Mouse (Mus musculus) liver, embryonic 14.5 days (tissue): ENCODE results near the gene Ces3a. TPM values are rescaled to one million over a fixed set of nuclear protein-coding genes. Genes with fewer than 3 reads are reported as not detected.

ENCODE experiments used
- ATAC-seq: fragments of 200-750 bp; cut with Nextera tagmentation; 2 replicates; pipeline ENCODE4 v1.8.0; 2017; ENCODE audit warnings: moderate number of reproducible peaks, mild to moderate bottlenecking, moderate library complexity; ENCODE audit not compliant: insufficient read depth
- DNase-seq, 3 experiments: peaks; one replicate each; pipeline ENCODE4 v3.0.0-alpha.2; 2012 to 2013; ENCODE audit warnings: low read depth in 3 of 3, low spot score in 3 of 3
- H3K27ac ChIP-seq: fragments of 300-500 bp; sonication (generic); 2 replicates; pipeline ENCODE4 v1.5.1; 2014; ENCODE audit warnings: moderate library complexity, mild to moderate bottlenecking, control low read depth, inconsistent platforms
- H3K27me3 ChIP-seq: fragments of 300-500 bp; sonication (generic); 2 replicates; pipeline ENCODE4 v1.6.1; 2014; ENCODE audit warnings: mild to moderate bottlenecking, low read length, moderate library complexity; ENCODE audit not compliant: control insufficient read depth, insufficient read depth
- H3K36me3 ChIP-seq: fragments of 300-500 bp; sonication (generic); replicated peaks from 2 replicates; pipeline ENCODE4 v1.6.1; 2014; ENCODE audit warnings: low read depth; ENCODE audit not compliant: control insufficient read depth, insufficient read depth
- H3K4me1 ChIP-seq, 2 experiments: fragments of 200-500 bp in 1 of 2; fragments of 300-500 bp in 1 of 2; sonication (generic) in 1 of 2; replicated peaks; 2 replicates each; pipeline ENCODE4 v1.6.1; 2012 to 2014; ENCODE audit warnings: antibody characterized with exemption in 1 of 2, inconsistent platforms in 1 of 2, low read length in 1 of 2; ENCODE audit not compliant: control insufficient read depth in 2 of 2, insufficient read depth in 2 of 2
- H3K4me2 ChIP-seq: fragments of 300-500 bp; sonication (generic); 2 replicates; pipeline ENCODE4 v1.6.1; 2014; ENCODE audit warnings: low read depth, mild to moderate bottlenecking, control low read depth, moderate library complexity
- H3K4me3 ChIP-seq, 2 experiments: fragments of 200-500 bp in 1 of 2; fragments of 300-500 bp in 1 of 2; sonication (generic) in 1 of 2; 2 replicates each; pipeline ENCODE4 v1.5.1; 2012 to 2014; ENCODE audit warnings: low read depth in 2 of 2, low read length in 2 of 2, mild to moderate bottlenecking in 2 of 2, control low read depth in 1 of 2, inconsistent platforms in 1 of 2, moderate library complexity in 1 of 2; ENCODE audit not compliant: insufficient read depth in 1 of 2
- H3K9ac ChIP-seq: fragments of 300-500 bp; sonication (generic); replicated peaks from 2 replicates; pipeline ENCODE4 v1.6.1; 2014; ENCODE audit warnings: mild to moderate bottlenecking, control low read depth, moderate library complexity
- H3K9me3 ChIP-seq: fragments of 300-500 bp; sonication (generic); 2 replicates; pipeline ENCODE4 v1.6.1; 2016; ENCODE audit warnings: low read length, mixed read lengths; ENCODE audit not compliant: control insufficient read depth
- CTCF ChIP-seq: IDR thresholded peaks from 2 replicates; pipeline ENCODE4 v1.5.1; 2016; ENCODE audit warnings: antibody characterized with exemption, low read depth, control low read depth
- EP300 ChIP-seq: IDR thresholded peaks from 2 replicates; pipeline ENCODE4 v1.6.1; 2016; ENCODE audit warnings: antibody characterized with exemption, low read depth
- WGBS: fragments of 180-500 bp; shearing (Covaris S2); extraction: QIAGEN DNeasy Blood & Tissue Kit; methylation state at CpG from one replicate; pipeline ENCODE4 v1.1.7; 2014; ENCODE audit not compliant: insufficient replicate concordance; 5-methylcytosine and 5-hydroxymethylcytosine counted together
- polyA plus RNA-seq, 2 experiments: library from polyadenylated mRNA; depleted of rRNA in 1 of 2; stranded (reverse) in 1 of 2; unstranded in 1 of 2; fragments of >200 nt; fragmentation: Nextera tagmentation in 1 of 2; extraction: Ambion mirVana in 1 of 2; gene quantifications; 2 replicates each; pipeline versions ENCODE4 v1.2.1 to v1.2.3; 2012 to 2014

Ces3a gene
- polyA plus RNA-seq (2012; rRNA removed) (0.18 and 0.22 TPM in 2 replicates), polyA plus RNA-seq (2014; fragmentation: Nextera tagmentation; extraction: Ambion mirVana) (0.14 and 0.23 TPM in 2 replicates)

GRCm38 (mm10) chr8:105048371-105048854 is at the start of gene Ces3a:
TSS of gene Ces3a (plus strand) at chr8:105048601.
- Histone ChIP-seq H3K36me3 (no peaks in the 10 kb centered on the region), H3K4me3 (no peak within 1 kb of the TSS), H3K9me3 (no peaks in the 10 kb centered on the region), H3K9ac (no peak within 1 kb of the TSS), H3K4me2 (no peak within 1 kb of the TSS), H3K4me1 (no peaks in the 10 kb centered on the region), H3K27me3 (no peaks in the 10 kb centered on the region), H3K27ac (no peak within 1 kb of the TSS)
- WGBS = 40% methylated on average over 3 of the region's 3 CpGs
- ATAC-seq (no peak), DNase-seq (no peak)
- TF ChIP-seq CTCF (no peak), EP300 (no peak)

- TF ChIP-seq EP300 (no peak), CTCF (no peak)
- no peak overlapping the region for H3K4me2 ChIP-seq
- H3K36me3 ChIP-seq = no peaks in the 10 kb centered on the region
- no peak overlapping the region for H3K4me3 ChIP-seq
- ATAC-seq (no peak), DNase-seq (no peak)
- H3K9ac ChIP-seq = no peak overlapping the region
- H3K27me3 ChIP-seq = no peaks in the 10 kb centered on the region
- H3K4me1 ChIP-seq = no peaks in the 10 kb centered on the region
- 60% methylated on average over 6 of the region's 6 CpGs for WGBS
- no peak overlapping the region for H3K27ac ChIP-seq
- no peaks in the 10 kb centered on the region for H3K9me3 ChIP-seq
Observed at GRCm38 (mm10) chr8:104999183-104999582, 49.2 kb upstream of the Ces3a start.

GRCm38 (mm10) chr8:105000586-105000985 is 47.8 kb upstream of the Ces3a start, which contains the start of gene Ces2h:
TSS of gene Ces2h (plus strand) at chr8:105000853.
- Histone ChIP-seq H3K4me2 (no peak within 1 kb of the TSS), H3K27me3 (no peaks in the 10 kb centered on the region), H3K9me3 (no peaks in the 10 kb centered on the region), H3K4me1 (no peaks in the 10 kb centered on the region), H3K4me3 (no peak within 1 kb of the TSS), H3K27ac (no peak within 1 kb of the TSS), H3K9ac (no peak within 1 kb of the TSS), H3K36me3 (no peaks in the 10 kb centered on the region)
- DNase-seq = no peak
- ATAC-seq = no peak
- WGBS = 58% methylated on average over 7 of the region's 7 CpGs
- TF ChIP-seq CTCF (no peak), EP300 (no peak)

GRCm38 (mm10) chr8:105010000-105010399 is 38.4 kb upstream of the Ces3a start:
- no peaks in the 10 kb centered on the region for H3K27me3 ChIP-seq
- H3K4me1 ChIP-seq = no peaks in the 10 kb centered on the region
- TF ChIP-seq EP300 (no peak), CTCF (no peak)
- no peak overlapping the region for H3K4me3 ChIP-seq
- ATAC-seq (no peak), DNase-seq (no peak)
- H3K9ac ChIP-seq = no peak overlapping the region
- H3K36me3 ChIP-seq = no peaks in the 10 kb centered on the region
- no peak overlapping the region for H3K4me2 ChIP-seq
- H3K27ac ChIP-seq = no peak overlapping the region
- WGBS = 48% methylated on average over 2 of the region's 2 CpGs
- no peaks in the 10 kb centered on the region for H3K9me3 ChIP-seq

GRCm38 (mm10) chr8:105011136-105011535 is 37.3 kb upstream of the Ces3a start:
- no peak overlapping the region for H3K27ac ChIP-seq
- no peaks in the 10 kb centered on the region for H3K9me3 ChIP-seq
- no peak for DNase-seq
- 60% methylated on average over 12 of the region's 12 CpGs for WGBS
- no peak overlapping the region for H3K4me2 ChIP-seq
- no peak overlapping the region for H3K9ac ChIP-seq
- H3K36me3 ChIP-seq = no peaks in the 10 kb centered on the region
- no peaks in the 10 kb centered on the region for H3K4me1 ChIP-seq
- no peak for ATAC-seq
- H3K4me3 ChIP-seq = no peak overlapping the region
- TF ChIP-seq CTCF = peak; percentile 32; the same call in 1 of the 2 replicates
- no peak for TF ChIP-seq EP300
- H3K27me3 ChIP-seq = no peaks in the 10 kb centered on the region
